Mouse (Mus musculus) macrophage (primary cell): ENCODE results near the gene Fmo1. TPM values are rescaled to one million over a fixed set of nuclear protein-coding genes. Genes with fewer than 3 reads are reported as not detected.

ENCODE experiments used
- H3K27ac ChIP-seq: fragments of 350-480 bp; formaldehyde crosslinking; 2 replicates; pipeline ENCODE4 v1.9.0; 2021
- H3K36me3 ChIP-seq: fragments of 350-480 bp; formaldehyde crosslinking; 2 replicates; pipeline ENCODE4 v1.9.0; 2021; ENCODE audit errors: inconsistent target
- H3K4me3 ChIP-seq: fragments of 350-480 bp; formaldehyde crosslinking; 2 replicates; pipeline ENCODE4 v1.9.0; 2021; ENCODE audit errors: inconsistent target
- H3K79me2 ChIP-seq: fragments of 350-480 bp; formaldehyde crosslinking; 2 replicates; pipeline ENCODE4 v1.9.0; 2021; ENCODE audit errors: inconsistent target
- WGBS: methylation state at CpG from one replicate; pipeline ENCODE4 v1.1.7; 2026; ENCODE audit warnings: inconsistent platforms; ENCODE audit not compliant: missing documents; 5-methylcytosine and 5-hydroxymethylcytosine counted together
- polyA plus RNA-seq: library from polyadenylated mRNA; stranded (reverse); fragments of 250-400 nt; gene quantifications from 3 replicates; pipeline ENCODE4 v1.2.4, GENCODE M21; 2018; ENCODE audit warnings: inconsistent platforms

The Fmo1 gene
- polyA plus RNA-seq, 1 experiment from 2014 or later: not detected

DNA sequence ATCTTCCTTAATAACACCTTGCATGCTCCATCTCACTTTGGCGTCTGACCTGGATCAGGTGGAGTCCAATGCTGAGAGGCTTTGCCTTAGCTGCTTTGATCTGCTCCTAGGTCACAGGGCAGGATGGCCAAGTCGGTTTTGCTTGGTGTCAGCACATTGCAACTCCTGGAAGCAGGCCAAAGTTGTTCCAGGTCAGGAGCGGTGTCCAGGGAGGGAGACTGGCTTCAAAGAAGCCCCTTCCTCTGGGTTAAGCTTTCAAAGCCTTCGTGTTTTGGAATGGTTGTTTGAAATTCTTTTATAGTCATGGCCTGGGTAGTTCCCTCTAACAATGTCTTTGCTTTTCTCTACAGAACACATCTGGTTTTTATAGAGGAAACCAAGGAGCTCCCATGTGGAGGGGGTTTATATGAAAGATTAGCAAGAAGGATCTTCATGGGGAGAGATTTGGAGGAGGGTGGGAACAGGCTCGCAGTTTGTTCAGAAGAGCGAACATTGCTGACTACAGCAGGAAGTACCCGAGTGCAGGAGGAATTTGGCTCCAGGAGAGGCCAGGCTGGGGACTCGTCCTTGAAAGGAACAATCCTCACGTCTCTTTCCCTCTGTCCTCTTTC, 5.4 kb upstream of the Fmo1 start:
- H3K27ac ChIP-seq: no peak overlapping the region
- H3K4me3 ChIP-seq: no peak overlapping the region
- WGBS: 52% methylated on average over 9 of the region's 9 CpGs
- no peaks in the 10 kb centered on the region for H3K36me3 ChIP-seq
- no peaks in the 10 kb centered on the region for H3K79me2 ChIP-seq

DNA sequence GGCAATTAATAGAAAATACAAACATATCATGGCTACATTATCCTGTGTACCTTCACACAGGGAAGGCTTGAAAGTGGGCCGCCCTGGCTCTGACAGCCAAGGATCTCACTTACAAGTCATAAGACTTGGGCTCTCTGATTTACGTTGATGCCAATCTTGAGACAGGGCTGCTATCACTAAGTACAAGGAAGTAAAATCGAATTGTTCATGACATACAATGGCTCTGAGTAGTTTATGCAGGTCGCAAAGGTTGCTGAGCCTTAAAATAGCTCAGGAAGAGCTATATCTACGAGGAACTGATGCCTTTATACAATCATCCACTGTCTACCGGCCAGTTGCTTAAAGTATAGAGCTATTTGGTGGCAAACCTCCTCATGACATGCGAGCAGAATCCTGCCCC, 4.6 kb upstream of the Fmo1 start:
- no peak overlapping the region for H3K27ac ChIP-seq
- H3K36me3 ChIP-seq: no peaks in the 10 kb centered on the region
- H3K4me3 ChIP-seq: no peak overlapping the region
- H3K79me2 ChIP-seq: no peaks in the 10 kb centered on the region
- WGBS: 75% methylated on average over 7 of the region's 7 CpGs

DNA sequence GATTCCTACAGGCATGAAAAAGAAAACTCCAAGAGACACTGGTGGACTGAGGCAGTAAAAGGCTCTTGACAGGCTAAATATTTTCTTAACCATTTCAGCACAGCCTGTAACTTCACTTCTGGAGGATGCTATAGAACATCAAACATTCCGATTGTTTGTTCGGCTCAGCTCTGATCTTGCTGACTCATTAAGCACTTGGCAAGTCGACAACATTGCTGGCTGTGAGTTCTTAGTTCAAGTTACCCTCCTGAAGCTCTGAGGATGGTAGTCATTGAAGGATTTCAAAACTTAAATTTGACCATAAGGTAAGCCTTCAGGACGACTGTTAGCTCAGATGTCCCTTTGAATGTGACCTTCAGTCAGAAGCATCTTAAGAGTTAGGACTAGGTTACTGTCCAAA, 986 bp upstream of the Fmo1 start:
- Histone ChIP-seq H3K4me3 (no peak overlapping the region), H3K36me3 (no peaks in the 10 kb centered on the region)
- WGBS: 94% methylated on average over 4 of the region's 4 CpGs

DNA sequence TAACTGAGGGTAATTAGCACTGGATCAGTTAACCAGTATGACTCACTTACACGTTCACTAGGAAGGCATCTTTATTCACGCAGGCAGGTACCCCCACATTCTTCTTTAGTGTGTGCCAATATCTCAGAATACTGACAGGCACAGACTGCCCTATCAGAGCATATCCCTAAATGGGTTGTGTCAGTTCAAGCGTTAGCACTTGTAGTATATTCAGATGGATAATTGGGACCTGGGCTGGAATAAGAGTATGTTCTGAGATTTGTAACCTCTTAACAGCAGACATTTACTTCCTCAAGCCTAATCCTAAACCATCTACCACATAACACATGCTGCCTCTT, 948 bp downstream of the Fmo1 start:
- H3K36me3 ChIP-seq: no peaks in the 10 kb centered on the region
- no peak overlapping the region for H3K27ac ChIP-seq
- WGBS: 84% methylated on average over 3 of the region's 3 CpGs
- no peak overlapping the region for H3K4me3 ChIP-seq
- no peaks in the 10 kb centered on the region for H3K79me2 ChIP-seq

More for the DNA sequence above, 986 bp upstream of the Fmo1 start:
- no peaks in the 10 kb centered on the region for H3K79me2 ChIP-seq
- no peak overlapping the region for H3K27ac ChIP-seq

DNA sequence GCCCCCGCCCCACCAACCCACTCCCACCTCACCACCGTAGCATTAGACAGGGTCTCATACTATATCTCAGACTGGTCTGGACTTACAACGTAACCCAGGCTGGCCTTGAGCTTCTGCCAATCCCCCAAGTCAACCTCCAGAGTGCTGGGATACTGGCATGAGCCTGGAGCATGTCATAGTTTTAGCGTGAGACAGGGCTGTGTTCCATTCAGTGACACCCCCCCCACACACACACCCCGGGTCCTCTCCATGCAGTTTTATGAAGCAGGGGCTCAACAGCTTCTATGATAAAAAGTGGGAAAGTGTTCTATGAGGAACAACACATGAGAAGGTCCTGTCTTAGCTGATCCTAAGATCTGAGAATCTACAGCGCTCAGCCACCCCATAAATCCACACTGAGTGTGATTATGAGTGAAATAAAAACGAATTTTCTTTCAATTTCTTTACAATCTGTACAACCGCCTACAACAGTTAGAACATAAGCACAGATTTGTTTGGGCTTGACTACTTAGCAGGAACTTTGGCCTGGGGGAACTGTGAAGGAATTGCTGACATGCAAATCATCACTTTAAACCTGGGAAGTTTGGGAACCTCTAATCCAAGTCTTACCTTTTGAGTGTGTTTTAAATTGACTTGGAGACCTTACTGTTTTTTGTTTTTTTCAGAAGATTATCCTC, 1.5 kb downstream of the Fmo1 start:
- H3K79me2 ChIP-seq: no peaks in the 10 kb centered on the region
- WGBS: 79% methylated on average over 8 of the region's 8 CpGs
- no peak overlapping the region for H3K4me3 ChIP-seq
- H3K27ac ChIP-seq: no peak overlapping the region
- H3K36me3 ChIP-seq: no peaks in the 10 kb centered on the region

DNA sequence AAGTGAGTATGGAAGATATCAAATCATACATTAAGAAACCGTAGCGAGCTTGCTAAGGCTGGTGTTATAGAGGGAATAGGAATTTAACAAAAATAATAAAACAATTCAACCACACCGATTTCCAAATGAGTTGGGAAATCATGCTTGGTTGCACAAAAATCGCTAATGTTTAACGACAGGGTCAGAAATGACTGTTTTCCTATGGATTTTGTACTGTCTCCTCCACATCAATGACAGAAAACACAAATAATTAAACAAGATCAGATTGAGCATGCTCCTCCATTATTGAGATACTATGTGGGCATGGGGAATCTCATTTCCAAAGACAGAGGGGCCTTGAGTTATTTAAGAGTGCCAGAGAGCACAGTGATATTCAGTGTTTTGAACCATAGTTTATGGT, 2.1 kb downstream of the Fmo1 start:
- Histone ChIP-seq H3K79me2 (no peaks in the 10 kb centered on the region), H3K27ac (no peak overlapping the region), H3K4me3 (no peak overlapping the region), H3K36me3 (no peaks in the 10 kb centered on the region)
- WGBS: 94% methylated on average over 5 of the region's 5 CpGs

DNA sequence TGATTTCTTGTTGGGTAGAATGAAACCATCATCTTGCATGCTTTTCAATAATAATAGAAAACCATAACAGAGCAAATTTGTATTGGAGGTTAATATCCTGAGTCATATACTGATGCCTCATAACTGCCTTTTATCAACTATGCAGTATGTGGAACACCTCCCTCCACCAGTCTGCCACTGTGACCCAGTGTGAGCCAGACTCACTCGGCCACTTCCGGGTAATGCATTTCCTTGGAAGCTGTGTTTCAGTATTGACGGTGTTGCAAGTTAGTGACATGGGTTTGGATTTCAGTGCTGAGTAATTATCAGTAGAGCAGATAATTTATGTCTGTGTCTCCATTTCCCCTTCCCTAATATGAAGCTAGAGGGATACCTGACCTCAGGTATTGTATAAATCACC, 2.8 kb downstream of the Fmo1 start:
- H3K27ac ChIP-seq: no peak overlapping the region
- H3K36me3 ChIP-seq: no peaks in the 10 kb centered on the region
- 91% methylated on average over 3 of the region's 3 CpGs for WGBS
- H3K79me2 ChIP-seq: no peaks in the 10 kb centered on the region
- H3K4me3 ChIP-seq: no peak overlapping the region

DNA sequence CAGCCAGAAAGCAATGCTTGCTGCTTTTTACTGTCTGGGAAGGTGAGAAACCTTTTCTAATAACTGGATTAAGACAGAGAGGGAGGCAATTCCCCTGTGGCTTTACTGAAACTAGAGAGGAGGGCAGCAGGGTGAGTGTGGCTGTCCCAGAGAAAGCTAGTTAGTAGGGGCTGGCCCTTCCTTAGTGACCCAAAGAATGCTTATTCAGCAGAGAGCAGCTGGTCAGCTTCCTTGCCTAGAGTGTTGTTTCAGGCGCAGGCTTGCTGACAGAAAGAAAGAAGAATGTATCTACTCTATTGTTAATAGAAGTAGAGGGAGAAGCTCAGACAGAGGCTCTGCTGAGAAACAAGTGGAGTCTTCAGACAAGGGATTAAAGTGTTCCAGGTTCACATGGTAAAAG, 4.1 kb downstream of the Fmo1 start:
- WGBS: 93% methylated on average over 1 of the region's 1 CpGs
- no peak overlapping the region for H3K4me3 ChIP-seq
- H3K27ac ChIP-seq: no peak overlapping the region
- H3K79me2 ChIP-seq: no peaks in the 10 kb centered on the region
- H3K36me3 ChIP-seq: no peaks in the 10 kb centered on the region

DNA sequence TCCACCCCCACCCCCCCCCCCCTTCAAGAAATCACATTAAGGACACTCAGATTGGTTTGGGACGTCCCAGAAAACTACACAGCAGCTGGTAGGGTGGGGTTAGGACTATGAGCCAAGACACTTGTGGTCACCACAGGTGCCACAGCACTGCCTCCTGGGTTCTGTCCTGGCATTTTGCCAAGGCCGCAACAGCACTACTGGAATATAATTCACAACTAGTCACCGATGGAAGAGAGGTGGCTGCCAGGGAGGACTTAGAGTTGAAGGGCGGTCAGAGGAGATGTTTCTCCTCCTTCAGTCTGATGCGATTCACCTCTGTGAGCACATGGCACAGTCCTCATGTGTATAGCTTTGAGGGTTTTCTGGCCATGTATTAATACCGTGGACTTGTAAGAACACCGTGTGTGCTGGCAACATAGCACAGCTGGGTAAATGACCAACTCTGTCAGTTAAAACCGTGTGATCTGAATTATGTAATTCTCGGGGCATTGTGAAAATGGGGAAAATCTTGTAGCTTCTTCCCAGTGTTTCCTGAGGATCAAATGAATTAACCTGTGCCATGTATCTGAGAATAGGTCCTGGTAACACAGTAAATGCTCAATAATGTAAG, 6.3 kb downstream of the Fmo1 start:
- H3K36me3 ChIP-seq: no peaks in the 10 kb centered on the region
- no peak overlapping the region for H3K4me3 ChIP-seq
- no peak overlapping the region for H3K27ac ChIP-seq
- WGBS: 46% methylated on average over 9 of the region's 9 CpGs
- H3K79me2 ChIP-seq: no peaks in the 10 kb centered on the region

DNA sequence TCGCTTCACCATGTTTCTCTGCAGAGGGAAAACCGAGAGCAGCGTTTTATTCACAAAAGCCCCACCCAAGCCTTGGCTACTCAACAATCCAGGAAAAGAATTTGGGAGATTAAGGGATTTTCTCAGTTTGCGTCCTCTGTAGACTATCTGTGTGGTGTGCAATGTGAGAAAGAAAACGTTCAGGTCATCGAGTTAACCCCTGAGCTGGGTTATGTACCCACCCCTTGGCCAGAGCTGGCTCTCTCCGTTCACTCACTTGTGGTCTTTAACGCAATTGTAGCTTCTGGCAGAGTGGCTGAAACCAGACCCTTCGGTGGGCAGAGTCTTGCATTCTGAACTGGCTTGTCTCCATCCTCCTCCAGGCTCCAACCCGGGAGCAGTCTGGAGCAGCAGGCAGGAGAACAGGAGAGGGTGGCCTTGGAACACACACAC, 6.8 kb downstream of the Fmo1 start:
- no peaks in the 10 kb centered on the region for H3K79me2 ChIP-seq
- 84% methylated on average over 10 of the region's 10 CpGs for WGBS
- no peak overlapping the region for H3K4me3 ChIP-seq
- no peaks in the 10 kb centered on the region for H3K36me3 ChIP-seq
- H3K27ac ChIP-seq: no peak overlapping the region

DNA sequence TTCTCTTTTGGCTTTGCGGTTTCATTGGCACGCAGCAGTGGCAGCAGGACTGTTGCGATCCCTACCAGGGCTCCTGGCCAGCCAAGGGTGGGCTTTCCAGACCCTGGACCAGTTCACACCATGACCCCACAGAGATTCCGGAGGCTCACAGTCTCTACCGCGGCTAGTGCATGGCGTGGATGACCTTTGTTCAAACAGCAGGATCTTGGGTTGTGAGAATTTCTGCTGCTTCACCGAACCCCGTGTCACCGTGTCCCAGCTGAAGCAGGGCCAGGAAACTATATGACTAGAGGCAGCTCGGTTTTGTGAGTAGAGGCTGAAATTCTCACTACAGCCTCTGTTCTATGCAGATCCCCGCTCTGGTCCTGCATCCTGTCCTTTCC, 7.7 kb downstream of the Fmo1 start:
- H3K36me3 ChIP-seq: no peaks in the 10 kb centered on the region
- 75% methylated on average over 12 of the region's 12 CpGs for WGBS
- no peak overlapping the region for H3K4me3 ChIP-seq
- H3K27ac ChIP-seq: no peak overlapping the region
- no peaks in the 10 kb centered on the region for H3K79me2 ChIP-seq

DNA sequence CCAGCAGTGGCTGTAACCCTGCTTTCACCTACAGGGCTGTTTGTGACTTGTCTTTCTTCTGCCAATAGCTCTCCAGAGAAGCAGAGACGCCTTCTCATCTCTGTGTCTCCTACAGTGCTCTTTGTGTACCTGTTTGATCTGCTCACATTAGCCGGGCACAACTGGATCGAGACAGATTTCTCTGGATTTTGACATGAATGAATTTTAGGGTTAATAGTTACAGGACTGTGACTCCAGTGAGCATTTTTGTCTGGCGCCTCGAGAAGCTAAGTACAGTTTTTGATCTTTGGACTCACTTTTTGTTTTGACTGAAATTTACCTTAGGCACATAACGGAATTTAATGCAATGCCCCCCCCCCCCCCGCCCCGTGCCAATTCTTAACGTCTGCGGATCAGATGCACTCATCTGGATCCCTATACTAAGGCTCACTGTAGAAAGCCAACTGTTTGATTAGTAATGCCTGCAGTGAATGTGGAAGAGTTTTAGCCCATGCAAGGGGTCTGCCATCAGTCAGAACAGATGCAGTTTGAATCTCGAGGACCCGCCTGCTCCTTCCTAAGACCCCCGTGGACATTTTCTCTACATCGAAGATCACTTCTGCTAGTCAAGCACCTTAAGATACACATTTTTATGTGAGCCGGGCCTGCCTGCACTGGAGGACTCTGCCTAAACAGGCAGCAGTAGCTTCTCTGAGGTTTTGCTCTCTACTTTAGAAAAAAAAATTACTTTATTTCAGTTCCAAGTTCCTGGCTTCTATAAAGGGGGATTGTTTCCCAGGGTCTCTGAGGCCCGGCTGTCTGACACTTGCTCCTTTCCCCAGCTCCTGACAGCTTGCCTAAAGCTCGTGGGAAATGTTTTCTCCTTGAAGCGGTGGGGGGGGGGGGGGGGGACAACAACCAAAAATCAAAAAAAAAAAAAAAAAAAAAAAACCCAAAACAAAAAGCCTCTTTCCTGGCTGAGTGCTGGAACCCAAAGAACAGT, 8.4 kb downstream of the Fmo1 start:
- no peak overlapping the region for H3K27ac ChIP-seq
- no peak overlapping the region for H3K4me3 ChIP-seq
- no peaks in the 10 kb centered on the region for H3K79me2 ChIP-seq
- no peaks in the 10 kb centered on the region for H3K36me3 ChIP-seq
- WGBS: 85% methylated on average over 14 of the region's 18 CpGs

DNA sequence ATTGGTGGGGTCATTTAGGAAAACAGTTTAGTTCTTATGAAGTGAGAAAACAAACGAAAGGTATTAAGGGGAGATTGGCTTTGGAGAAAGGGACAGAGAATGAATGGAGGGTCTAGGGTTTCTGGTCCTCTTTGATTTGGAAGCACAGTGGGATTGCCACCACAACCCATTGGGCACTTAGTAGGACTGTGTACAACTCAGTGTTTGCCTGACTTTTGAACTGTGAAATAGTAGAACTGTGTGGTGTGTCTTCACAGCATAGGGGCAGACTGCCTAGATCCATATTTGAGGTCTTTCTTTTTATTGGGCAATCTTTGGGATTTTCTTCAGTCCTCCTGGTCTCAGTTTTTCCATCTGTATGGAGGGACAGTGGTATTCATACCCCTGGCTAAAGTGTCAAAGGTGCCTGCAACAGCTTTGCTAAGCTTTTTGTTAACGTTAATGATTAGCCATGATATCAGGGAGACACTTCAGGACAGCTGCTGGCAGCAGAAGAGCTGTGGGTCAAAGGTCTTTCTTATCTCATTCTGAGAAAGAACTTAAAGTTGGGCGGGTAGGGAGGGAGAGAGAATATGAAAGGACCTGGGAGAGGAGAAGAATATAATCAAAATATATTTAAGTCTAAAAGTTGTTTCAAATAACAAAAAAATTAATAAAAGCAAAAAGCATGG, 12.5 kb downstream of the Fmo1 start:
- no peaks in the 10 kb centered on the region for H3K79me2 ChIP-seq
- WGBS: 73% methylated on average over 3 of the region's 3 CpGs

DNA sequence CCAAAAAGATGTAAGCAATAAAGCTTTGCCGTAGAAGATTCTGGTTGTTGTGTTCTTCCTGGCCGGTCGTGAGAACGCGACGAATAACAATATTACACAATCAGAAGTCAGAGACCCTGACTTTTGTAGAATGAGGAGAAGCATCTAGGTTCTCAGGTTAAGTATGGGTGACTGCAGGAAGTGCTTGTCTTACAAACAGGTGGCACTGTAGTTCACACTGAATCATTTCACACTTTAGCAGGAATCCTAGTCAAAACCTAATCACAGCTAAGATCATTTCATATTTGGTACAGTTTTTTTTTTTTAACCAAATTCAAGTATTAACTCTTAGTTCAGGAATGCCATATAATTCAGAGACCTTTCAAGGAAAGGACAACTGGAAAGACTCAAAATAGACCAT, 18.9 kb downstream of the Fmo1 start:
- Histone ChIP-seq H3K36me3 (no peaks in the 10 kb centered on the region), H3K79me2 (no peaks in the 10 kb centered on the region), H3K27ac (no peak overlapping the region), H3K4me3 (no peak overlapping the region)
- 91% methylated on average over 5 of the region's 6 CpGs for WGBS

More for the DNA sequence above, 12.5 kb downstream of the Fmo1 start:
- H3K36me3 ChIP-seq: no peaks in the 10 kb centered on the region
- H3K27ac ChIP-seq: no peak overlapping the region
- H3K4me3 ChIP-seq: no peak overlapping the region
